8 mouse cellular contexts compared by ENCODE assay signal in genomic region chr5:110770448-110771158, GRCm38 (mm10). TPM values are rescaled to one million over a fixed set of nuclear protein-coding genes. Genes with fewer than 3 reads are reported as not detected.
DNase-seq lines count a peak whose midpoint lies in the region; ATAC-seq and TF ChIP-seq lines count a peak whose summit lies in the region.

Gene Ep400 (minus strand): TSS chr5:110770717.

- H3K9ac ChIP-seq in CH12.LX (ENCODE audit: insufficient read depth, low read depth): peak within 1 kb of the TSS; percentile 92
- H3K9ac ChIP-seq in forebrain, embryonic 11.5 days (ENCODE audit: low read length): peak within 1 kb of the TSS; percentile 89
- peak within 1 kb of the TSS; percentile 93 for H3K9ac ChIP-seq in heart, embryonic 16.5 days (ENCODE audit: low read length)
- peak within 1 kb of the TSS; percentile 94 for H3K9ac ChIP-seq in liver, embryonic 15.5 days
- peak within 1 kb of the TSS; percentile 84 for H3K9ac ChIP-seq in neural tube, embryonic 12.5 days

- TF ChIP-seq EP300 in CH12.LX (IDR thresholded peaks at IDR 0.05; ENCODE audit: low read length): no peak

- TF ChIP-seq RAD21 in CH12.LX (IDR thresholded peaks at IDR 0.05; ENCODE audit: low read depth, low read length): peak; percentile 21

- H3K9me3 ChIP-seq in CH12.LX (replicated peaks; ENCODE audit: low read length): no peaks in the 10 kb centered on the region
- no peaks in the 10 kb centered on the region for H3K9me3 ChIP-seq in forebrain, embryonic 11.5 days (ENCODE audit: control insufficient read depth, low read length)
- no peaks in the 10 kb centered on the region for H3K9me3 ChIP-seq in heart, embryonic 16.5 days (replicated peaks; ENCODE audit: control insufficient read depth, low read length)
- no peaks in the 10 kb centered on the region for H3K9me3 ChIP-seq in liver, embryonic 15.5 days (replicated peaks)
- no peaks in the 10 kb centered on the region for H3K9me3 ChIP-seq in neural tube, embryonic 12.5 days

- peak; percentile 99 for DNase-seq in CH12.LX (ENCODE audit: extremely low read depth)
- DNase-seq in c-Kit-positive CD71-positive TER-119-negative erythroid progenitor cells, embryonic 14.5 days (ENCODE audit: low read depth): peak; percentile 100
- DNase-seq in forebrain, embryonic 11.5 days (ENCODE audit: low spot score): peak; percentile 100
- peak; percentile 100 for DNase-seq in kidney, postnatal 36 days
- peak; percentile 100 for DNase-seq in telencephalon, adult 2 months (ENCODE audit: low read depth, low spot score)

- no peaks in the 10 kb centered on the region for H3K27me3 ChIP-seq in CH12.LX (replicated peaks)
- no peaks in the 10 kb centered on the region for H3K27me3 ChIP-seq in forebrain, embryonic 11.5 days (ENCODE audit: control insufficient read depth, insufficient read depth, low read length)
- H3K27me3 ChIP-seq in heart, embryonic 16.5 days (ENCODE audit: control insufficient read depth, insufficient read depth, low read length): no peaks in the 10 kb centered on the region
- H3K27me3 ChIP-seq in liver, embryonic 15.5 days: no peaks in the 10 kb centered on the region
- H3K27me3 ChIP-seq in neural tube, embryonic 12.5 days (replicated peaks): no peaks in the 10 kb centered on the region

- TF ChIP-seq CTCF in CH12.LX (conservative IDR thresholded peaks at IDR 0.05 in 1 of 2, IDR thresholded peaks at IDR 0.05 in 1 of 2; ENCODE audit: low read depth in 2 of 2, low read length in 2 of 2): peak in 1 of 2 experiments; percentile 72; a peak in 2 of 4 replicates

- ATAC-seq in forebrain, embryonic 11.5 days (replicated peaks; ENCODE audit: low FRiP score): peak; percentile 98
- ATAC-seq in heart, embryonic 16.5 days (replicated peaks; ENCODE audit: extremely low read depth, insufficient read depth, low FRiP score): peak; percentile 98
- ATAC-seq in liver, embryonic 15.5 days (ENCODE audit: insufficient read depth): peak; percentile 94
- ATAC-seq in neural tube, embryonic 12.5 days (ENCODE audit: low FRiP score, low read depth): peak; percentile 97

- peak within 1 kb of the TSS; percentile 92 for H3K27ac ChIP-seq in CH12.LX (ENCODE audit: insufficient read depth, low read depth)
- peak within 1 kb of the TSS; percentile 95 for H3K27ac ChIP-seq in forebrain, embryonic 11.5 days (ENCODE audit: low read depth, low read length)
- H3K27ac ChIP-seq in heart, embryonic 16.5 days (ENCODE audit: low read length): peak within 1 kb of the TSS; percentile 97
- H3K27ac ChIP-seq in liver, embryonic 15.5 days (replicated peaks): peak within 1 kb of the TSS; percentile 98
- H3K27ac ChIP-seq in neural tube, embryonic 12.5 days: peak within 1 kb of the TSS; percentile 92

- peaks cover 62% of the 10 kb centered on the region for H3K79me2 ChIP-seq in CH12.LX (replicated peaks; ENCODE audit: control insufficient read depth, extremely low read depth, insufficient read depth, poor library complexity, severe bottlenecking)

- H3K36me3 ChIP-seq in CH12.LX (replicated peaks in 1 of 2; ENCODE audit: control insufficient read depth in 1 of 2, insufficient read depth in 1 of 2, low read length in 1 of 2): peaks cover 24 to 54% of the 10 kb centered on the region in 2 experiments
- peaks cover 6% of the 10 kb centered on the region; the same call in 1 of the 2 replicates for H3K36me3 ChIP-seq in forebrain, embryonic 11.5 days (ENCODE audit: control insufficient read depth, insufficient read depth, low read length)
- peaks cover 14% of the 10 kb centered on the region for H3K36me3 ChIP-seq in heart, embryonic 16.5 days (ENCODE audit: control insufficient read depth, insufficient read depth)
- peaks cover 39% of the 10 kb centered on the region for H3K36me3 ChIP-seq in liver, embryonic 15.5 days (replicated peaks)
- peaks cover 23% of the 10 kb centered on the region for H3K36me3 ChIP-seq in neural tube, embryonic 12.5 days

- H3K4me2 ChIP-seq in CH12.LX (ENCODE audit: insufficient read depth, low read depth, poor library complexity, severe bottlenecking): peak within 1 kb of the TSS; percentile 98
- H3K4me2 ChIP-seq in forebrain, embryonic 11.5 days (ENCODE audit: low read depth, low read length, severe bottlenecking): peak within 1 kb of the TSS; percentile 74
- peak within 1 kb of the TSS; percentile 86 for H3K4me2 ChIP-seq in heart, embryonic 16.5 days (ENCODE audit: low read depth, low read length)
- H3K4me2 ChIP-seq in liver, embryonic 15.5 days: peak within 1 kb of the TSS; percentile 72
- H3K4me2 ChIP-seq in neural tube, embryonic 12.5 days (replicated peaks): peak within 1 kb of the TSS; percentile 84

- dilution Hi-C loops in CH12.LX (cut with MboI; ENCODE audit: extremely low pct_ligation_motif_present, extremely low pct_unique_long_range_greater_than_20kb, low sequenced_read_pairs): no loop called here

- TF ChIP-seq POLR2A in CH12.LX (IDR thresholded peaks at IDR 0.05; ENCODE audit: low read depth, low read length): peak; percentile 94

- in situ Hi-C loops in CH12.LX (cut with MboI; ENCODE audit: low pct_ligation_motif_present, low pct_unique_long_range_greater_than_20kb, low sequenced_read_pairs): no loop called here

- H3K4me1 ChIP-seq in CH12.LX (ENCODE audit: control insufficient read depth in 1 of 2, insufficient read depth in 2 of 2): peaks cover 6 to 47% of the 10 kb centered on the region in 2 experiments
- peaks cover 4% of the 10 kb centered on the region; the same call in 1 of the 2 replicates for H3K4me1 ChIP-seq in forebrain, embryonic 11.5 days (replicated peaks; ENCODE audit: control insufficient read depth, insufficient read depth, low read length)
- peaks cover 12% of the 10 kb centered on the region for H3K4me1 ChIP-seq in heart, embryonic 16.5 days (ENCODE audit: control insufficient read depth, insufficient read depth, low read length)
- peaks cover 34% of the 10 kb centered on the region for H3K4me1 ChIP-seq in liver, embryonic 15.5 days (replicated peaks)
- peaks cover 14% of the 10 kb centered on the region for H3K4me1 ChIP-seq in neural tube, embryonic 12.5 days

- under 1% methylated on average over 82 of the region's 83 CpGs for WGBS in forebrain, embryonic 11.5 days
- under 1% methylated on average over 83 of the region's 83 CpGs for WGBS in heart, embryonic 16.5 days
- WGBS in liver, embryonic 15.5 days (ENCODE audit: insufficient replicate concordance): under 1% methylated on average over 83 of the region's 83 CpGs
- WGBS in neural tube, embryonic 12.5 days: 1% methylated on average over 83 of the region's 83 CpGs

- peak within 1 kb of the TSS; percentile 89 to 97 (median 92) for H3K4me3 ChIP-seq in CH12.LX (replicated peaks in 1 of 3; ENCODE audit: low read depth in 2 of 3, low read length in 2 of 3, poor library complexity in 1 of 3)
- H3K4me3 ChIP-seq in forebrain, embryonic 11.5 days (ENCODE audit: low read depth, low read length): peak within 1 kb of the TSS; percentile 94
- H3K4me3 ChIP-seq in heart, embryonic 16.5 days (ENCODE audit: low read length): peak within 1 kb of the TSS; percentile 95
- peak within 1 kb of the TSS; percentile 95 for H3K4me3 ChIP-seq in liver, embryonic 15.5 days (replicated peaks)
- H3K4me3 ChIP-seq in neural tube, embryonic 12.5 days: peak within 1 kb of the TSS; percentile 80

TF ChIP-seq in CH12.LX, 34 proteins besides CTCF, POLR2A, EP300 and RAD21 (continues in another document):
- TF ChIP-seq NELFE (IDR thresholded peaks at IDR 0.05; ENCODE audit: low read depth, low read length): peak; percentile 90
- no peak for TF ChIP-seq CHD1 (IDR thresholded peaks at IDR 0.05; ENCODE audit: low read depth, low read length)
- no peak for TF ChIP-seq RCOR1 (conservative IDR thresholded peaks at IDR 0.05; ENCODE audit: low read depth, low read length)
- TF ChIP-seq IRF4 (IDR thresholded peaks at IDR 0.05; ENCODE audit: low read depth, low read length): peak; percentile 55
- TF ChIP-seq MAX (IDR thresholded peaks at IDR 0.05; ENCODE audit: low read length): peak; percentile 80
- no peak for TF ChIP-seq USF2 (conservative IDR thresholded peaks at IDR 0.05; ENCODE audit: low read depth, low read length)
- no peak; the same call in 1 of the 2 replicates for TF ChIP-seq USF1 (IDR thresholded peaks at IDR 0.05; ENCODE audit: low read depth, low read length)
- 0 out of 2 replicates have a peak, but pooled peaks have one; percentile 36 for TF ChIP-seq MAZ (IDR thresholded peaks at IDR 0.05; ENCODE audit: low read depth, low read length)
- peak; percentile 91 for TF ChIP-seq HCFC1 (IDR thresholded peaks at IDR 0.05; ENCODE audit: low read depth, low read length)
- no peak for TF ChIP-seq PAX5 (IDR thresholded peaks at IDR 0.05; ENCODE audit: low read length)
- peak; percentile 73; the same call in 1 of the 2 replicates for TF ChIP-seq MYC (IDR thresholded peaks at IDR 0.05; ENCODE audit: low read depth, low read length)
- TF ChIP-seq BHLHE40 (IDR thresholded peaks at IDR 0.05; ENCODE audit: low read depth, low read length): no peak; the same call in 1 of the 2 replicates
- 0 out of 2 replicates have a peak, but pooled peaks have one; percentile 21 for TF ChIP-seq ETS1 (conservative IDR thresholded peaks at IDR 0.05; ENCODE audit: low read depth, low read length)
- TF ChIP-seq E2F4 (IDR thresholded peaks at IDR 0.05; ENCODE audit: insufficient replicate concordance, low read depth, low read length): no peak
- TF ChIP-seq KAT2A (IDR thresholded peaks at IDR 0.05; ENCODE audit: insufficient replicate concordance, low read length): peak; percentile 91; the same call in 1 of the 2 replicates
- no peak for TF ChIP-seq ZC3H11A (IDR thresholded peaks at IDR 0.05; ENCODE audit: low read depth, low read length)
- peak; percentile 98 for TF ChIP-seq NRF1 (IDR thresholded peaks at IDR 0.05; ENCODE audit: low read depth, low read length)
- no peak; the same call in 1 of the 2 replicates for TF ChIP-seq CHD2 (IDR thresholded peaks at IDR 0.05; ENCODE audit: low read length)
- TF ChIP-seq ZKSCAN1 (IDR thresholded peaks at IDR 0.05; ENCODE audit: borderline replicate concordance, low read depth, low read length): no peak
- TF ChIP-seq POLR2AphosphoS2 (IDR thresholded peaks at IDR 0.05; ENCODE audit: low read depth, low read length): peak; percentile 83
- no peak for TF ChIP-seq UBTF (IDR thresholded peaks at IDR 0.05; ENCODE audit: low read depth, low read length)
- TF ChIP-seq TCF12 (IDR thresholded peaks at IDR 0.05; ENCODE audit: low read depth, low read length): peak; percentile 73

RNA-seq across cellular contexts. Expression of gene Ep400, which starts in this region (rescaled TPM):
- total RNA-seq in CH12.LX (2012; rRNA removed) (28.6 and 30.9 TPM in 2 replicates), CH12.LX (2014; rRNA removed) (12.1 and 13.3 TPM in 2 replicates)
- 41.1 and 55.8 TPM in 2 replicates for polyA plus RNA-seq in CH12.LX (2012; ENCODE audit: insufficient read length, low read depth)
- polyA plus RNA-seq in forebrain, embryonic 11.5 days (2014; fragmentation: Nextera tagmentation; extraction: Ambion mirVana): 59.0 and 76.8 TPM in 2 replicates
- 26.0 and 28.9 TPM in 2 replicates for polyA plus RNA-seq in heart, embryonic 16.5 days (2015; fragmentation: Nextera tagmentation; extraction: Ambion mirVana)
- polyA plus RNA-seq in liver, embryonic 15.5 days (2015; fragmentation: Nextera tagmentation; extraction: Ambion mirVana): 20.0 and 21.3 TPM in 2 replicates
- 53.1 and 57.2 TPM in 2 replicates for polyA plus RNA-seq in neural tube, embryonic 12.5 days (2016; fragmentation: Nextera tagmentation; extraction: Ambion mirVana)

Comparison
In these comparisons a context has a peak if more than half of its experiments do, and no peak if none do; other contexts are left out.
1. Peak in every context shown above with its lines: DNase-seq, ATAC-seq, H3K4me3 ChIP-seq and H3K27ac ChIP-seq.